Mouse (Mus musculus) olfactory bulb, adult 2 months (tissue): ENCODE data around the gene Epp13.

ENCODE experiments used
- CTCF ChIP-seq: fragments of 200-500 bp; IDR thresholded peaks from 2 replicates; pipeline ENCODE4 v1.5.1; 2012; ENCODE audit warnings: low read depth, mild to moderate bottlenecking, low read length, moderate library complexity; ENCODE audit not compliant: insufficient read depth
- POLR2A ChIP-seq: fragments of 200-500 bp; IDR thresholded peaks from 2 replicates; pipeline ENCODE4 v1.6.1; 2012; ENCODE audit warnings: mild to moderate bottlenecking, low read depth, low read length, moderate library complexity; ENCODE audit not compliant: insufficient read depth

DNA sequence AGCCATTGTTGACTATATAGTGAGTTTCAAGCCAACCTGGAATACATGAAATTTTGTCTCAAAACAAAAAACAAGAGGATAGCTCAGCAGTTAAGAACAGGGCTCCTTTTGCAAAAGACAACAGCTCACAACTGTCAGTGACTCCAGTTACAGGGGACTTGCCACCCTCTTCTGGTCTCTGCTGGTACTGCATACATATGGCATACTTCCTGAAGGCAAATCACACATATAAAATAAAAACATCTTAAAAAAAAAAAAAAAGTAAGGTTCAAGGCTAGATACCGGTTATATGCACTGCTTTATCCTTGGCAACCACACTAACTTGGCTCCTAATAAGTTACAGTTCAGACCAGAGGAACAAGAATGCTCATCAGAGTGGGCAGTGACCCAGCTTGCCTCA lies 30.2 kb downstream of the Epp13 start:
- no peak for TF ChIP-seq CTCF
- TF ChIP-seq POLR2A, result no peak
